Mouse (Mus musculus): ENCODE measurements at regions not wholly inside any gene's neighbourhood (a gene's known extent, or its start where the extent isn't known, plus 50 kb on each side); places are given as distances from the start of the nearest gene placed in this dataset.
"Not testable (repeated sequence)": the region's sequence is repeated elsewhere in the genome, so short reads cannot be mapped to it uniquely, and the experiment has no call there.

GRCm38 (mm10) chr17:4541020-4541743 is 452.9 kb upstream of the Arid1b start:
- DNase-seq (ENCODE audit: low spot score) = no peak

GRCm38 (mm10) chr17:4546579-4546978 is 447.6 kb upstream of the Arid1b start:
- no peak for DNase-seq (ENCODE audit: low spot score)

DNA sequence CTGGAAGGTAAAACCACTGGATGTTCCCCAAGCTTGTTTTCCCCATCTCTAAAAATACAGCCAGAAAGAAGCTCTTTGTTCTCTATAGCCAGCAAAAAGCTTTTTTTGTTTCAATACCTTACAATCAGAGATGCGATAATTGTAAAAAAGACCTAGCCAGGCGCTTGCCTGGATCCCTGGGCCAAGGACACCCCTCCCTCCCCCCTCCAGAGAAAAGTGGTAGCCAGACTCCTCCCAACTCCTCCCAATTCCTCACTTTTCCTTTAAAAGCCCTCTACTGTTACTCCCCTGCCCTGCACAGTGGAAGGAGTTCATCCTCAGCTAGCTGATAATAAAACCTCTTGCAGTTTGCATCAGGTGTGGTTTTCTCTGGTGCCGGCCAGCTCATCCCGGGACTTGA is 441.1 kb upstream of the Arid1b start:
- not testable (repeated sequence) for DNase-seq (ENCODE audit: low spot score)

- no peak for DNase-seq (ENCODE audit: low spot score)
These were observed 430.5 kb upstream of the Arid1b start for GRCm38 (mm10) chr17:4563641-4564040.

GRCm38 (mm10) chr17:4576883-4577282 is 417.2 kb upstream of the Arid1b start:
- DNase-seq (ENCODE audit: low spot score) = no peak

- DNase-seq (ENCODE audit: low spot score) = no peak
These were observed 412.3 kb upstream of the Arid1b start for GRCm38 (mm10) chr17:4581851-4582250.

- DNase-seq (ENCODE audit: low spot score) = no peak
These were observed 383.7 kb upstream of the Arid1b start for GRCm38 (mm10) chr17:4610481-4610880.

- DNase-seq (ENCODE audit: low spot score) = no peak
These were observed 383.1 kb upstream of the Arid1b start for GRCm38 (mm10) chr17:4610993-4611392.

DNA sequence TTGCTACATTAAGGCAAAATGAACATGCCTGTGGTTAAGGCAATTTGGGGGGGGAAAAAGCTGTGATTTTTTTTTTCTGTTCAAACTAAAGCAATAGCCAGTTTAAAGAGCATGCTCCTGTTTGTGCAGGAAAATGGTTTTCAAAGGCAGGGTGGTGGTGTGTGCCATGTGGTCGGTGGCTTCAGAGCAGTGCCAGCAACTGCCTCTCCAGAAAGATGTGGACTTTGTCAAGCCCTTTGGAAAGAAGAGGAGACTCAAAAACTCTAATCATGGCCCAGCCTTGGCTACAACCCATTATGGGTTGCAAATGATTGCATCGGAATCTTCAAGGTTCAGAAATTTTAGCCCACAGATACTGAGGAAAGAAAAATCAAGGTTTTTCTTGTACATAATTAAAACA is 382.4 kb upstream of the Arid1b start:
- DNase-seq (ENCODE audit: low spot score) = no peak

DNA sequence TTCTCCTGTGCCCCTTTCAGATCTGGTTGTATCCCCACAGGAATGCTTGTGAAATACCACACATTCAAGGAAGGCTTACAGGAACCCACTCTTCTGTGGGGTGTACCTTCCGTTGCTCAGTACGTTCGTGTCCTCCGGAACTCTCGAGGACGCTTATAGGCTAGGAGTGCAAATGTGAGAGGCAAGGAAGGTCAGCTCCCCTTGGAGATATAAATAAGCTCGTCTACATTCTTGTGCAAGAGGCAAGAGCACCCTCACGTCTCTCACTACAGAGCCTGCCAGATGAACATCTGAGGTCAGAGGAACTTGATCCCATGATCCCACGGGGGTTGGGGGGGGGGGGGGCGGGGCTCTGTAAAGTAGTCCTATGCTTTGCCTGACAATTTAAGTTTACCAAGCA is 382.0 kb upstream of the Arid1b start:
- peak; percentile 21 for DNase-seq (ENCODE audit: low spot score)

DNA sequence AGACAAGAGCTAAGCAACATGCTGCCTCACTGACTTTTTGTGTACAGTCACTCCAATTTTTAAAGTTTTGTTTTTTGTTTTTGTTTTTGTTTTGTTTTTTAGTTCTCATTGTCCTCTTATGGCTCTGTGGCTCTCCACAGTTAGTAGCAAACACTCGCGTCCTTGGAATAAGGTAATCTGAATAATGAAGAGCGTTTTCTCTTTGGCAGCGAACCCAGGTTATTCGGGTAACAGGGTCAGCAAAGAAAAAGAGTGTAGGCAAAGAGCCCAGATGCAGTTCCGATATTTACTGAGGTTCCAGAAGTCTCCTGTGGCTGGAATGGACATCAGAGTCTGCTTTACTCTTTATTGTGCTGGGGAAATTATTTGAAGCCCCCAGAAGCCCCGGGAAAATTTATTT is 381.4 kb upstream of the Arid1b start:
- peak; percentile 31 for DNase-seq (ENCODE audit: low spot score)

DNA sequence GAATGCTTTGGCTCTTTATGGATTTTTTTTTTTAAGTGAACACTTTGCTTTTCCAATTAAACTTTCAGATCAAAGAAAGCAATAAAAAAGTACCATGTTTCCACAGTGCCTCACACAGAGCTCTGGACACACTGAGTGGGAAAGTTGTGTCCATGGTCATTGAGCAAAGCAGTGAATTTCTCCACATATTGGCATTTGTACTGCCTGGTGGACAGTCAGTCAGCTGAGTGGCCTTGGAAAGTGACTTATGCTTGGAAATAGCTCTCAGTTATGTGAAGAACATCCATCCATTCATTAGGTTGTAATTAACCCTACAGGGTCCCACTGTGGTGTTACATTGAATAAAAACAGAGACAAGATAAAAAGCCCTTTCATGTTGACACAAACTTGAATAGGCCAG is 373.8 kb upstream of the Arid1b start:
- DNase-seq (ENCODE audit: low spot score) = no peak

- DNase-seq (ENCODE audit: low spot score) = not testable (repeated sequence)
These were observed 368.0 kb upstream of the Arid1b start for GRCm38 (mm10) chr17:4626126-4626525.

DNA sequence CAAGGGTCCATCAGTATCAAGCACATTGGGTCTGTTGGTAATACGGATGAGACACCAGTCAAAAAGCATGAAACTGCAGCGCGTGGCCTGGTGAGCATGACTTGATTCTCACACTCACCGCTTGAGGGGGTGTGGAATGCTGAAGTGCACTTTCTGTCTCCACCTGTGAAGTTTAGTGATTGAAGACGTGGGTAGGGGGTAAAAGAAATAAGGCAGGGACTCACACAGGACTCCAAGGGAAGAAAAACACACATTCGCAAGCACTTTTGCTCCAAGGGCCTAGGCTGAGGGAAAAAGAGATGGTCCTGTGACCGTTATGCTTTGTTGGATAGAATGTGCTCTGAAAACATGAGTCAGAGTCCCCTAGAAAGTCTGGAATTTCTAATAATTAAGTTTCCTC is 366.6 kb upstream of the Arid1b start:
- no peak for DNase-seq (ENCODE audit: low spot score)

GRCm38 (mm10) chr17:4631122-4631521 is 363.0 kb upstream of the Arid1b start:
- no peak for DNase-seq (ENCODE audit: low spot score)

DNA sequence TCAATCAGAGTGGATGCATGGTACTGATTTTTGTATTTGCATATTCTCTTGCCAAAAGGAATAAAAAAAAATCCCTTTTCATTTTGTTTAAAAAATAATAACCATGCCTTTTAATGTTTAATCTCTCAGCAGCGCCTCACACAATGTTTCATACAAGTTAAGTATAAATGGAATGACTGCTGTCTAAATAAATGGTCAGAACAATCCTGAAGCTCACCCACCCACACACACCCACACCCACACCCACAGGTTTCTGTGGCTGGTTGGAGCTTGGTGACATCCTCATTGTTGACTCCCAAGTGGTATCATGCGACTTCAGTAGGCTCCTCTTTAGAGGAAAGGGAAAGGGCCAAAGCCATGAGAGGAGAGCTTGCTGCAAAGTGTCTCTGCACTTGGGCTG is 361.6 kb upstream of the Arid1b start:
- DNase-seq (ENCODE audit: low spot score) = no peak

DNA sequence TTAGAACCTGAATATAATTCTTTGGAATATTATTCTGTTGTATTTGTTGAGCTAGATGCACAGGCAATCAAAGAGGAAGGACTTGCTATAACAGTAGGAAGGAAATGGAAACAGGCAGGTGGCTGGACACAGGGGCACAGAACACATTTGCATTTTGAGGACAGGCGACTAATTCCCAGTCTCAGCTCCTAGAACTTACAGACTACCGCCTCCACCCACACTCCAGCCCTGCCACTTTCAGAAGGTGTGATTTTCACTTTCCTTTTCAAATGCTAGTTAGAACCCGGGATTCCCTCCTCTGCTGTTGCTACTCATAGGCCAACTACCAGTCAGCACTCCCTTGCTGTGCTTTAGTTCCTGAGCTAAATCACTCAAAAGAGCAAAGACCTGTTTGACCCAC is 360.4 kb upstream of the Arid1b start:
- DNase-seq (ENCODE audit: low spot score) = no peak

DNA sequence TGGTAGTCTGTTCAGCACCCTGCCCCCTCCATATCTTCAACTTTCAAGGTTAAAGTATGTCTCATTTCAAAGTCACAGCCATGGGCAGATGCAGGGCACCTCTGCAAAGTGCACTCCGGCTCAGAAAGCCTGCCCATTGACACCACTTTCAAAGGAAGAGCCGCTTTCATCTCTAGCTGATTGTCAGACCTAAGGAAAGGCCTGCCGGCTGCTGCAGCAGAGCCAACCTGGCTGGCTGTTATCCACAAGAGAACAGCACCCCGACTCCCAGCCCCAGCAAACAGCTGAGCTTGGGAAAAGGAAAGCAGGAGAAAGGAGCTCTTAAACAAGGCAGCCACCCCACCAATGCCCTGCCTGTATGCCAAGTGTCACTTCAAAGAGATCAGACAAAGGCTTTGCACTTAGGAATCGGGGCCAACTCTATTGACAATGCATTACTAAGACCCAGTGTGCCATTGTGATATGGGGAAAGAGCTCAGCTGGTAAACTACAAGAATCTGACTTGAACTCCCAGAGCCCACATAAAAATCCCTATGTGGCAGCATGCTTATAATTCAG is 357.3 kb upstream of the Arid1b start:
- DNase-seq (ENCODE audit: low spot score) = no peak

DNA sequence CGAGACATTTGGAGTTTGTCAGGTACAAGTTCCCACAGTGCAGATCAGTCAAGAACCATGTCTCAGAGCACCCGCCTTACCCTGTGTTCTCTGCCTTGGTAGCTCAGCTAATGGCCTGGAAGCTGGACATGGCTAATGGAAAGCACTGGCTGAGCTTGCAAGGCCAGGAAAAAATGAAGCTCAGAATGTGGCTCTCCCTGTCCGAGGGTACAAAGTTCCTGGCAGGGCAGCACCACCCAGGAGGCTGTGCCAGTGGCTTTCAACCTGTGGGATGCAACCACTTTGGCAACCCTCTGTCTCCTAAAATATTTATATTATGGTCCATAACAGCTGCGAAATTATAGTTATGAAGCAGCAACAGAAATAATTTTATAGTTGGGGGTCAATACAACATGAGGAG is 354.6 kb upstream of the Arid1b start:
- no peak for DNase-seq (ENCODE audit: low spot score)

DNA sequence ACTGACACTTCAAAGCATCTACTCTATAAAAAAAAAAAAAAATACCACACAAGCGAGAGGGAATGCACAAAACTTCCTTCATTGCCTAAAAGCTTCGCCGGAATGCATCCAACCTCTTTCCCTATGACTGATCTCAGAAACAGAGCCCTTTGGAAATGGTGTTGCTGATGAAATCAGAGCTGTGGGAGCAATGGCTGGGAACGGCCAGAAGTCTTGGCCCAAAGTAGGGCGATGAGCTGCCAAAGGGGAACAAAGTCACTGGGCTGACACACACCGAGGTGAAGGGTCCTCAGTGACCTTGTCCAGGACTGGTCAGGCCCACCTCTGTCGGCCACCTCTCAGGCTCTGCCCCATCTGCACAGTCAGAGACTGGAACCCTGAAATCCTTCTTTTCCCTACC is 353.6 kb upstream of the Arid1b start:
- peak; percentile 46 for DNase-seq (ENCODE audit: low spot score)

DNA sequence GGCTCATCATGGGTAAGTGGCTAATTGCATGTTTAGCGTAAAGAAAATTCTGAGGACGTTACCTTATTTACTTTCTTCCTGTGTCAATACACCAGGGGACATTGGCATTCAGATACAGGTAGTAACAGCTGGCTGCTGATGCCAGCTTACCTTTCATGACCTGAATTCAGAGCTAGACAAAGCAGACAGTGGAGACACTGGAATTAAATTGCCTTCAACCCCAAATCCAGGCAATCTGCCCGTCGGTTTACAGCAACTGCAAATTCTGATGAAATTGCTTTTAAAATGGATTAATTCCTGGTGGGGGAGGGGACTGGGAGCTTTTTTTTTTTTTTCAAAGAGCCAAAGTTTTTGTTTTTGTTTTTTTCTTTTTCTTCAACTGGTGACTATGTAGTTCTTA is 353.0 kb upstream of the Arid1b start:
- no peak for DNase-seq (ENCODE audit: low spot score)

GRCm38 (mm10) chr17:4642046-4642445 is 352.1 kb upstream of the Arid1b start:
- DNase-seq (ENCODE audit: low spot score) = no peak

GRCm38 (mm10) chr17:4643343-4643742 is 350.8 kb upstream of the Arid1b start:
- DNase-seq (ENCODE audit: low spot score) = no peak

DNA sequence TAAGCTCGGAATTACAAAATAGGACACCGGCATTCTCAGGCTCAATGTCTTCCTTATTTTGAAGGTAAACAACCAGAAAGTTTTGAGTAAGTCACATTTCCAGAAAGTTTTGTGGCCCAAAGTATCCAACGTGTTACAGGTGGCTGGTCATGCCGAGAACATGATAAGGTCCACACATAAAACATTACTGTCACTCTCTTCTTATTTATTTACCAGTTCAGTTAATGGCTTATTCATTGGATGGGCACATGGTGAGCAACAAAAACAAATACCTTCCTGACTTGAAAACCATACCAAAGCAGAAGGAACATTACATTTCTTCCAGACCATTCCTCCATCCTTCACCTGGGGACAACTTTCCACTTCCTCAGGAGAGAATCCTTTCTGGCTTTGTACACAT is 345.5 kb upstream of the Arid1b start:
- no peak for DNase-seq (ENCODE audit: low spot score)
